ENCODE assay signal across 8 mouse cellular contexts in the genomic region with DNA sequence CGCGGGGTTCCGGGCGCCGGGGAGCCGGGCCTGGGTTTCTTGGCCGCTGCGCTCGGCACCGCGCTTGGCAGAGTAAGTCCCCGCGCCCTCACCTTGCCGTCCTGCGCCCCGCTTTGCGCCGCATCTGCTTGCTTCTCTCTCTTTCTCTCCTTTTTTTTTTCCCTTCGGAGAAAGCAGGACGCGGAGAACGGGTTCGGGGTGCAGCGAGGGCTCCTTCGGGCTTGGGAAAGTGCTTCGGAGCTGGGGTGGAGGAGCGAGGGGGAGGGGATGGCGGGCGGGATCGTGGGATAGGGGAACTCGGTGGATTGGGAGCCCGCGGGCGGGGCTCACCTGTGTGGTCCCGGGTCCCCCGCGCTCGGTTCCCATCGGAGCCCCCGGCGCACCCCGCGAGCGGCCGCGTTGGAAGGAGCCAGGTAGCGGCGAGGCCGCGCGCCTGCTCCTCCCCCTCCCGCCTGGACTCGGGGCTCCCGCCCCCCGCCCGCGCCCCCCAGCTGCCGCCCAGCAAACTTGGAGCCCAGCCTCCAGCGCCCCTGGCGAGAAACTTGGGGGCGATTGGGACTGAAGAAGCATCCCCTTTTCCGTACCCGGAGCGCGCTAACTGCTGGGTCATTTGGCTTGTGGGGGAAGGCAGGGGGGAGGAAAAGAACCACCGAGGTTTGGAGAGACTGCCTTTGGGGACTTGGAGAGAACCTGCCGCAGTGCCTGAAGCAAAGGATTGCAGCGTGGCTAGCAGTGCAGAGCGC. TPM values are rescaled to one million over a fixed set of nuclear protein-coding genes. Genes with fewer than 3 reads are reported as not detected.
A peak's percentile ranks its signal among the peaks of the same experiment; 100 is the strongest.
DNase-seq lines count a peak whose midpoint lies in the region; TF ChIP-seq lines count a peak whose summit lies in the region.

No protein-coding gene starts in this region.

- peak; percentile 40 for DNase-seq in 416B (ENCODE audit: low read depth)
- DNase-seq in cerebellum, adult 2 months: peak in 1 of 2 experiments; percentile 53
- DNase-seq in forelimb bud, embryonic 11.5 days (ENCODE audit: low read depth, low spot score): peak; percentile 62
- DNase-seq in kidney, postnatal 14 days: peak; percentile 65
- DNase-seq in lung, postnatal 25 days (ENCODE audit: low spot score): peak; percentile 35
- DNase-seq in spleen, adult 12 weeks (ENCODE audit: low spot score): peak; percentile 44
- no peak for DNase-seq in frontal cortex, postnatal 14 days (ENCODE audit: low spot score in 2 of 2)

- peaks cover 33% of the 10 kb centered on the region for H3K36me3 ChIP-seq in E14TG2a.4 (ENCODE audit: insufficient read depth, low read length)

- peak overlapping the region; percentile 93 for H3K4me3 ChIP-seq in E14TG2a.4 (replicated peaks; ENCODE audit: low read length)
- peak overlapping the region; percentile 92 for H3K4me3 ChIP-seq in cerebellum, adult 2 months (replicated peaks; ENCODE audit: insufficient read depth, low read depth, low read length)

- TF ChIP-seq POLR2A in cerebellum, adult 2 months (IDR thresholded peaks at IDR 0.05; ENCODE audit: borderline replicate concordance, insufficient read depth, low read length): no peak

- 1% methylated on average over 58 of the region's 69 CpGs for WGBS in cerebellum, adult 2 months

- no peak for TF ChIP-seq CTCF in E14TG2a.4 (conservative IDR thresholded peaks at IDR 0.05; ENCODE audit: low read length)
- TF ChIP-seq CTCF in cerebellum, adult 2 months (IDR thresholded peaks at IDR 0.05; ENCODE audit: borderline replicate concordance, insufficient read depth, low read depth, low read length): no peak

- no peaks in the 10 kb centered on the region for H3K27me3 ChIP-seq in E14TG2a.4 (ENCODE audit: insufficient read depth, low read length)
- H3K27me3 ChIP-seq in cerebellum, adult 2 months (ENCODE audit: control insufficient read depth, insufficient read depth, low read length): no peaks in the 10 kb centered on the region

- H3K9me3 ChIP-seq in E14TG2a.4 (ENCODE audit: low read length): no peaks in the 10 kb centered on the region

- H3K27ac ChIP-seq in cerebellum, adult 2 months (ENCODE audit: insufficient read depth, low read length): peak overlapping the region; percentile 68

- H3K4me1 ChIP-seq in E14TG2a.4 (replicated peaks; ENCODE audit: low read depth, low read length): peaks cover 71% of the 10 kb centered on the region
- no peaks in the 10 kb centered on the region for H3K4me1 ChIP-seq in cerebellum, adult 2 months (ENCODE audit: control insufficient read depth, insufficient read depth, low read length)

RNA-seq across cellular contexts. Expression of gene Klf3, which starts 0.7 kb away (rescaled TPM):
- 16.4 and 18.6 TPM in 2 replicates for polyA plus RNA-seq in cerebellum, adult 2 months (2012; rRNA removed)

Comparison
In these comparisons a context has a peak if more than half of its experiments do, and no peak if none do; other contexts are left out.
1. DNase-seq: peak in 416B (single experiment), forelimb bud, embryonic 11.5 days (single experiment), kidney, postnatal 14 days (single experiment), lung, postnatal 25 days (single experiment) and spleen, adult 12 weeks (single experiment); none in frontal cortex, postnatal 14 days (0 of 2).